Mouse (Mus musculus) lung, postnatal 0 days (tissue): Measurements from ENCODE around the gene Atp5d.

Source experiments
- CTCF ChIP-seq: IDR thresholded peaks from 2 replicates; pipeline ENCODE4 v1.5.1; 2016; ENCODE audit warnings: antibody characterized with exemption, mild to moderate bottlenecking
- EP300 ChIP-seq: IDR thresholded peaks from 2 replicates; pipeline ENCODE4 v1.6.1; 2016; ENCODE audit warnings: antibody characterized with exemption, mild to moderate bottlenecking, control low read depth

DNA sequence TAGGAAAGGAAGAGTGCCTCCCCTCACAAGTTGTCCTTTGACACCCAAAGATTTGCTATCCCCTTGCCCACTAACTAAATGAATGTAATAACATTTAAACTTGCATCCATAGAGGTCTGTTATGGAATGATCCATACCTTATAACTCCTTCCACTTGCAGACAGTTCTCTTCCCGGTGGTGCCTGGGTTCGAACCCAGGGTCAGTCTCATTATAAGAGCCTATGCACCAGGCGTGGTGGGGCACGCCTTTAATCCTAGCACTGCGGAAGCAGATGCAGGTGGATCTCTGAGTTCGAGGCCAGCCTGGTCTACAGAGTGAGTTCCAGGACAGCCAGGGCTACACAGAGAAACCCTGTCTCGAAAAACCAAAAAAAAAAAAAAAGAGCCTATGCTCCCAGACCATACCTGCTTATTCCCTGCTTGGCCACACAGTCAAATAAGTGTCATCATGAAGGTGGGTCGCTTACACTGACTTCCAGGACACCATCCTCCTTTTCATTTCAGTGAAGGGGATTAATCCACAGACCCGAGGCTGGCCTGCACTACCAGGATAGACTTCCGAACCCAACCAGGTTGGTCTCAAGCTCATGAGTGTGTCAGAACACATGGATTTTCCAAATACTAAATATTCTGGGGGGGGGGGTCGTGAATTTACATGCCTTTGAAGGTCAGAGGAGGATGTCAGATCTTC, 1.7 kb downstream of the Atp5d start:
- no peak for TF ChIP-seq CTCF
- TF ChIP-seq EP300 = no peak
